ENCODE assay signal across 29 mouse cellular contexts in genomic region chr1:39831594-39832039, GRCm38 (mm10). TPM values are rescaled to one million over a fixed set of nuclear protein-coding genes. Genes with fewer than 3 reads are reported as not detected.
"Had no signal": no experiment of that assay in that cellular context is flagged by ENCODE, and none has a peak within 500 bp of the region (broad histone marks: within the 10 kb centered on the region; RNA-seq: fewer than 3 reads in every experiment).

No protein-coding gene starts in this region.

- H3K36me3 ChIP-seq: heart, embryonic 13.5 days; heart, embryonic 15.5 days; hindbrain, embryonic 13.5 days; hindbrain, embryonic 15.5 days; kidney, embryonic 15.5 days; limb, embryonic 13.5 days; liver, embryonic 12.5 days had no signal

- H3K27me3 ChIP-seq: heart, embryonic 13.5 days; heart, embryonic 15.5 days; hindbrain, embryonic 13.5 days; hindbrain, embryonic 15.5 days; kidney, embryonic 15.5 days; limb, embryonic 13.5 days; liver, embryonic 12.5 days had no signal

- H3K9ac ChIP-seq: heart, embryonic 13.5 days; heart, embryonic 15.5 days; hindbrain, embryonic 13.5 days; hindbrain, embryonic 15.5 days; kidney, embryonic 15.5 days; limb, embryonic 13.5 days; liver, embryonic 12.5 days; liver, embryonic 14.5 days had no signal

- H3K27ac ChIP-seq: heart, adult 2 months; heart, embryonic 13.5 days; heart, embryonic 15.5 days; hindbrain, embryonic 13.5 days; hindbrain, embryonic 15.5 days; hindbrain, postnatal 0 days; kidney, embryonic 15.5 days; kidney, postnatal 0 days; layer of hippocampus, adult 2 months; left cerebral cortex, adult 2 months; limb, embryonic 13.5 days; liver, embryonic 12.5 days; liver, embryonic 14.5 days had no signal

- H3K4me3 ChIP-seq: heart, adult 2 months; heart, embryonic 13.5 days; heart, embryonic 15.5 days; hindbrain, embryonic 13.5 days; hindbrain, embryonic 15.5 days; kidney, embryonic 15.5 days; layer of hippocampus, adult 2 months; left cerebral cortex, adult 2 months; limb, embryonic 13.5 days; liver, embryonic 12.5 days had no signal

- DNase-seq: gastrocnemius, postnatal 14 days; gastrocnemius, postnatal 36 days; heart, adult 11 months; heart, adult 2 months; heart, postnatal 14 days; heart, postnatal 36 days; kidney, adult 11 months; kidney, adult 2 months; kidney, adult 9 months; kidney, postnatal 14 days; kidney, postnatal 36 days; liver had no signal

- ATAC-seq: hindbrain, postnatal 0 days; liver, embryonic 12.5 days had no signal

- H3K4me2 ChIP-seq: heart, embryonic 11.5 days; heart, embryonic 13.5 days; heart, embryonic 15.5 days; hindbrain, embryonic 13.5 days; hindbrain, embryonic 15.5 days; kidney, embryonic 15.5 days; limb, embryonic 13.5 days; liver, embryonic 12.5 days had no signal

- H3K4me1 ChIP-seq: heart, embryonic 15.5 days; hindbrain, embryonic 13.5 days; hindbrain, embryonic 15.5 days; liver, embryonic 12.5 days had no signal

- H3K9me3 ChIP-seq: heart, embryonic 13.5 days; heart, embryonic 15.5 days; hindbrain, embryonic 13.5 days; hindbrain, embryonic 15.5 days; kidney, embryonic 15.5 days; limb, embryonic 13.5 days; liver, embryonic 12.5 days had no signal

RNA-seq across cellular contexts. Expression of gene Gm3646, which starts 26.5 kb away (rescaled TPM):
- polyA plus RNA-seq: gonadal fat pad, adult 2 months; hindbrain, embryonic 11.5 days; hindbrain, embryonic 13.5 days; hindbrain, embryonic 15.5 days; hindbrain, postnatal 0 days; kidney, adult 2 months; kidney, embryonic 15.5 days; kidney, postnatal 0 days; limb, embryonic 11.5 days; limb, embryonic 13.5 days; liver, embryonic 12.5 days; liver, embryonic 14.5 days; liver, embryonic 16.5 days had no signal
